Mouse (Mus musculus): ENCODE data around the gene Car3. TPM values are rescaled to one million over a fixed set of nuclear protein-coding genes. Genes with fewer than 3 reads are reported as not detected.

The Car3 gene
- total and polyA plus RNA-seq, 3 experiments: 34.4 to 259 (median 82.7) TPM

DNA sequence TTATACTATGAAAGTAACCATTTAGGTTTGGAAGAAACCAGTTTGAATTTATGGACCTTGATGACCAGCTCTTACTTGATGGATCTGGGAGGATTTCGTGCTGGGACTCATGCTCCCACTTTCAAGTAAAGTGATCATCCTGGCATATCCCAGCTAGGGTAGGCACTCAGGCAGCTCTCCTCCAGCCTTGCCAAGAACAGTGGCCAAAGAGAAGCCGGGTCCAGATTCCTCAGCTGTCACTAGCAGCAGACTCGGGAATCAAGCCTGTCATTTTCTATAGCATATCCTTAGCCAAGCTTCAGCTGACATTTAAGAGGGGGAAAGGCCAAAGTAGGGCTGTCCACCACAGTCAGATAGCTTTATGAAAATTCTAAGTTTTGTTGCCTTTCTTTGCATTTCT, 3.0 kb upstream of the Car3 start:
- peaks cover 4% of the 10 kb centered on the region; the same call in 1 of the 2 replicates for H3K27me3 ChIP-seq (ENCODE audit: control insufficient read depth, insufficient read depth, low read length)
- no peaks in the 10 kb centered on the region for H3K36me3 ChIP-seq (ENCODE audit: control insufficient read depth, insufficient read depth, low read length)
- intact Hi-C loops (cut with DNase I): no loop called here
- no peaks in the 10 kb centered on the region for H3K4me1 ChIP-seq (ENCODE audit: control insufficient read depth, insufficient read depth, low read length)
- 58% methylated on average over 3 of the region's 3 CpGs for WGBS
- no peak overlapping the region for H3K27ac ChIP-seq
- H3K79me2 ChIP-seq (replicated peaks; ENCODE audit: control insufficient read depth, insufficient read depth, low read length): no peaks in the 10 kb centered on the region
- H3K4me3 ChIP-seq: no peak overlapping the region
- no peak overlapping the region for H3K9ac ChIP-seq (ENCODE audit: low read depth, low read length)
- DNase-seq: no peak
- TF ChIP-seq EP300 (IDR thresholded peaks at IDR 0.05; ENCODE audit: insufficient read depth, low read depth, low read length) (no peak), CTCF (IDR thresholded peaks at IDR 0.05) (no peak)

DNA sequence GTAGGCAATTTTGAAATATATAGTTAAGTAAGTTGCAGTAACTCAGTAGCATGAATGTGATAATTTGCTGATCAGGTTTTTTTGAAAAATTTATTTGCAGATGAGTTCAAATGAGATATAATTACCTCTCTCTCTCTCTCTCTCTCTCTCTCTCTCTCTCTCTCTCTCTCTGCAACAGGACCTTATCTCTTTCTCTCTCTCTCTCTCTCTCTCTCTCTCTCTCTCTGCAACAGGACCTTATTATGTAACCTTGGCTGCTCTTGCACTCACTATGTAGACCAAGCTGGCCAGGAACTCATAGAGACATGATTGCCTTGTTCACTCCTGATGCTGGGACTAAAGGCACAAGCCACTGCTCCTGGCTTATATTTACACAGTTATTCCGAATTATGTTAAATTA, 2.1 kb upstream of the Car3 start:
- TF ChIP-seq POLR2A (IDR thresholded peaks at IDR 0.05; ENCODE audit: insufficient read depth, low read depth, low read length): no peak
- Histone ChIP-seq H3K4me3 (no peak overlapping the region), H3K36me3 (ENCODE audit: control insufficient read depth, insufficient read depth, low read length) (no peaks in the 10 kb centered on the region), H3K79me2 (replicated peaks; ENCODE audit: control insufficient read depth, insufficient read depth, low read length) (no peaks in the 10 kb centered on the region), H3K27me3 (ENCODE audit: control insufficient read depth, insufficient read depth, low read length) (peaks cover 4% of the 10 kb centered on the region; the same call in 1 of the 2 replicates), H3K9ac (ENCODE audit: low read depth, low read length) (no peak overlapping the region), H3K27ac (no peak overlapping the region), H3K4me1 (ENCODE audit: control insufficient read depth, insufficient read depth, low read length) (no peaks in the 10 kb centered on the region)
- 59% methylated on average over 1 of the region's 1 CpGs for WGBS
- intact Hi-C loops (cut with DNase I): no loop called here
- DNase-seq: no peak

GRCm38 (mm10) chr3:14861787-14862186, 1.5 kb upstream of the Car3 start:
- 45% methylated on average over 4 of the region's 4 CpGs for WGBS
- H3K4me3 ChIP-seq: no peak overlapping the region
- H3K36me3 ChIP-seq (ENCODE audit: control insufficient read depth, insufficient read depth, low read length): no peaks in the 10 kb centered on the region
- no peaks in the 10 kb centered on the region for H3K79me2 ChIP-seq (replicated peaks; ENCODE audit: control insufficient read depth, insufficient read depth, low read length)
- intact Hi-C loops (cut with DNase I): no loop called here
- peaks cover 4% of the 10 kb centered on the region; the same call in 1 of the 2 replicates for H3K27me3 ChIP-seq (ENCODE audit: control insufficient read depth, insufficient read depth, low read length)
- DNase-seq: no peak
- no peak overlapping the region for H3K27ac ChIP-seq
- H3K9ac ChIP-seq (ENCODE audit: low read depth, low read length): no peak overlapping the region
- TF ChIP-seq POLR2A (IDR thresholded peaks at IDR 0.05; ENCODE audit: insufficient read depth, low read depth, low read length) (no peak), CTCF (IDR thresholded peaks at IDR 0.05) (no peak), EP300 (IDR thresholded peaks at IDR 0.05; ENCODE audit: insufficient read depth, low read depth, low read length) (no peak)
- H3K4me1 ChIP-seq (ENCODE audit: control insufficient read depth, insufficient read depth, low read length): no peaks in the 10 kb centered on the region

DNA sequence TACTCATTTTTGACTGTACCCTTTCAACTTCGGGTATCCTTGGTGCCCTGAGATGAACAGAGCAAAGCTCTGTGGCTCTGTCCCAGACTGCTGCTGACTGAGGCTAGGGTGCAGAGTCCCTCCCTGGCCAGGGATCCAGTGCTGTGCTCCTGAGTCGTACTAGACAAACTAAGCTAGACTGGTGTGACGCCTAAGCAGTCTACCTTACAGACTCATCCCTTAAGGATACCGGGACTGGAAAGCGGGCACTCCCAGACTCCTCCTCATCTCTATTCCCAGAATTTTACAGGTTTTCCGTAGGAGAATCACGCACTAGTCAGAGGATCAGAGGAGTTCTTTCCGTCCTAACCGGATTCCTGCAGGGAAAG, 674 bp upstream of the Car3 start:
- under 1% methylated on average over 9 of the region's 9 CpGs for WGBS
- Histone ChIP-seq H3K27ac (no peak overlapping the region), H3K9ac (ENCODE audit: low read depth, low read length) (no peak overlapping the region)

DNA sequence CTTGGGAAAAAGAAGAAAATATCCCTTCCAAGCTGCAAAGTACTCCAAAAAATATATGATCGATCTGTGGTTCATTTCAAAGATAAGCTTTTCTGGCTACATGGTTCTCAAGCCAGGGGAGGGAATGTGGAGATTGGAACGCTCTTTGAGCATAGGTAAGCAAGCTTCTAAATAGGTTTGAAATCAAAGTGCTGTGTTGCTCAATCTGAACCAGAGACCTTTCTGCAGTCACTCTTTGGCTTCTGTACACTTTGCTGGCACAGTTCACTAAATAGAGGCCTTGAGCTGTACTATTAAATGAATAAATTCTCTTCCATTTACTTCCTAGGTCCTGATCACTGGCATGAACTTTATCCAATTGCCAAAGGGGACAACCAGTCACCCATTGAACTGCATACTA, 610 bp downstream of the Car3 start:
- no peaks in the 10 kb centered on the region for H3K4me1 ChIP-seq (ENCODE audit: control insufficient read depth, insufficient read depth, low read length)
- peaks cover 4% of the 10 kb centered on the region; the same call in 1 of the 2 replicates for H3K27me3 ChIP-seq (ENCODE audit: control insufficient read depth, insufficient read depth, low read length)
- H3K79me2 ChIP-seq (replicated peaks; ENCODE audit: control insufficient read depth, insufficient read depth, low read length): no peaks in the 10 kb centered on the region
- H3K36me3 ChIP-seq (ENCODE audit: control insufficient read depth, insufficient read depth, low read length): no peaks in the 10 kb centered on the region
- no peak overlapping the region for H3K27ac ChIP-seq
- H3K9ac ChIP-seq (ENCODE audit: low read depth, low read length): no peak overlapping the region
- intact Hi-C loops (cut with DNase I): no loop called here
- TF ChIP-seq CTCF (IDR thresholded peaks at IDR 0.05) (no peak), EP300 (IDR thresholded peaks at IDR 0.05; ENCODE audit: insufficient read depth, low read depth, low read length) (no peak), POLR2A (IDR thresholded peaks at IDR 0.05; ENCODE audit: insufficient read depth, low read depth, low read length) (no peak)
- WGBS: 85% methylated on average over 2 of the region's 2 CpGs
- DNase-seq: no peak
- H3K4me3 ChIP-seq: no peak overlapping the region

More for the DNA sequence above, 674 bp upstream of the Car3 start:
- Histone ChIP-seq H3K4me1 (ENCODE audit: control insufficient read depth, insufficient read depth, low read length) (no peaks in the 10 kb centered on the region), H3K79me2 (replicated peaks; ENCODE audit: control insufficient read depth, insufficient read depth, low read length) (no peaks in the 10 kb centered on the region), H3K27me3 (ENCODE audit: control insufficient read depth, insufficient read depth, low read length) (peaks cover 4% of the 10 kb centered on the region; the same call in 1 of the 2 replicates), H3K36me3 (ENCODE audit: control insufficient read depth, insufficient read depth, low read length) (no peaks in the 10 kb centered on the region), H3K4me3 (no peak overlapping the region)
- no peak for DNase-seq
- intact Hi-C loops (cut with DNase I): no loop called here
- TF ChIP-seq EP300 (IDR thresholded peaks at IDR 0.05; ENCODE audit: insufficient read depth, low read depth, low read length): no peak
- no peak for TF ChIP-seq POLR2A (IDR thresholded peaks at IDR 0.05; ENCODE audit: insufficient read depth, low read depth, low read length)
- TF ChIP-seq CTCF (IDR thresholded peaks at IDR 0.05): no peak

- 64% methylated on average over 2 of the region's 2 CpGs for WGBS
- Histone ChIP-seq H3K9ac (ENCODE audit: low read depth, low read length) (no peak overlapping the region), H3K4me3 (no peak overlapping the region), H3K4me1 (ENCODE audit: control insufficient read depth, insufficient read depth, low read length) (no peaks in the 10 kb centered on the region), H3K27me3 (ENCODE audit: control insufficient read depth, insufficient read depth, low read length) (peaks cover 4% of the 10 kb centered on the region; the same call in 1 of the 2 replicates), H3K36me3 (ENCODE audit: control insufficient read depth, insufficient read depth, low read length) (no peaks in the 10 kb centered on the region), H3K79me2 (replicated peaks; ENCODE audit: control insufficient read depth, insufficient read depth, low read length) (no peaks in the 10 kb centered on the region), H3K27ac (no peak overlapping the region)
- TF ChIP-seq EP300 (IDR thresholded peaks at IDR 0.05; ENCODE audit: insufficient read depth, low read depth, low read length): no peak
- TF ChIP-seq POLR2A (IDR thresholded peaks at IDR 0.05; ENCODE audit: insufficient read depth, low read depth, low read length): no peak
- intact Hi-C loops (cut with DNase I): no loop called here
- DNase-seq: no peak
Observed at GRCm38 (mm10) chr3:14865941-14866340, 2.6 kb downstream of the Car3 start.
